Mouse (Mus musculus) hindbrain, embryonic 14.5 days (tissue): Measurements from ENCODE around the gene Plp2. TPM values are rescaled to one million over a fixed set of nuclear protein-coding genes. Genes with fewer than 3 reads are reported as not detected.

Experiments used
- ATAC-seq: fragments of 200-750 bp; cut with Nextera tagmentation; 2 replicates; pipeline ENCODE4 v1.8.0; 2017; ENCODE audit warnings: moderate number of reproducible peaks, mild to moderate bottlenecking, moderate TSS enrichment, moderate library complexity; ENCODE audit not compliant: low FRiP score
- DNase-seq: peaks from one replicate; pipeline ENCODE4 v3.0.0-alpha.2; 2015; ENCODE audit warnings: low spot score
- H3K27ac ChIP-seq: fragments of 300-500 bp; sonication (generic); 2 replicates; pipeline ENCODE4 v1.5.1; 2014; ENCODE audit warnings: mild to moderate bottlenecking, moderate library complexity
- H3K27me3 ChIP-seq: fragments of 300-500 bp; sonication (generic); 2 replicates; pipeline ENCODE4 v1.6.1; 2014; ENCODE audit warnings: mild to moderate bottlenecking, low read length, mixed read lengths; ENCODE audit not compliant: control insufficient read depth, insufficient read depth
- H3K36me3 ChIP-seq: fragments of 300-500 bp; sonication (generic); replicated peaks from 2 replicates; pipeline ENCODE4 v1.6.1; 2014; ENCODE audit not compliant: control insufficient read depth, insufficient read depth
- H3K4me1 ChIP-seq: fragments of 300-500 bp; sonication (generic); replicated peaks from 2 replicates; pipeline ENCODE4 v1.6.1; 2014; ENCODE audit warnings: antibody characterized with exemption, low read length, mixed read lengths; ENCODE audit not compliant: control insufficient read depth, insufficient read depth
- H3K4me2 ChIP-seq: fragments of 300-500 bp; sonication (generic); replicated peaks from 2 replicates; pipeline ENCODE4 v1.6.1; 2014; ENCODE audit warnings: mild to moderate bottlenecking, moderate library complexity
- H3K4me3 ChIP-seq: fragments of 300-500 bp; sonication (generic); replicated peaks from 2 replicates; pipeline ENCODE4 v1.5.1; 2014; ENCODE audit warnings: mild to moderate bottlenecking, low read length
- H3K9ac ChIP-seq: fragments of 300-500 bp; sonication (generic); 2 replicates; pipeline ENCODE4 v1.6.1; 2014
- H3K9me3 ChIP-seq: fragments of 300-500 bp; sonication (generic); 2 replicates; pipeline ENCODE4 v1.6.1; 2016; ENCODE audit warnings: low read length; ENCODE audit not compliant: control insufficient read depth
- WGBS: fragments of 180-500 bp; shearing (Covaris S2); extraction: QIAGEN DNeasy Blood & Tissue Kit; methylation state at CpG from one replicate; pipeline ENCODE4 v1.1.7; 2014; 5-methylcytosine and 5-hydroxymethylcytosine counted together
- polyA plus RNA-seq: library from polyadenylated mRNA; unstranded; fragments of >200 nt; fragmentation: Nextera tagmentation; extraction: Ambion mirVana; gene quantifications from 2 replicates; pipeline ENCODE4 v1.2.1, GENCODE M21; 2014

Gene Plp2
- polyA plus RNA-seq, 1 experiment from 2014 or later, result 23.5 TPM

GRCm38 (mm10) chrX:7680864-7681263, 9.7 kb upstream of the Plp2 start, which contains the start of gene Magix:
Magix (minus strand) TSS chrX:7681251.
- 66% methylated on average over 14 of the region's 14 CpGs for WGBS
- ATAC-seq (no peak), DNase-seq (no peak)
- Histone ChIP-seq H3K4me3 (peak within 1 kb of the TSS; percentile 18), H3K9me3 (no peaks in the 10 kb centered on the region), H3K36me3 (no peaks in the 10 kb centered on the region), H3K27ac (no peak within 1 kb of the TSS), H3K27me3 (no peaks in the 10 kb centered on the region), H3K4me1 (no peaks in the 10 kb centered on the region), H3K4me2 (peak within 1 kb of the TSS; percentile 51), H3K9ac (peak within 1 kb of the TSS; percentile 46; the same call in 1 of the 2 replicates)

- peak overlapping the region; percentile 18 for H3K4me3 ChIP-seq
- no peak overlapping the region for H3K27ac ChIP-seq
- H3K27me3 ChIP-seq, result no peaks in the 10 kb centered on the region
- peak overlapping the region; percentile 51 for H3K4me2 ChIP-seq
- H3K9me3 ChIP-seq, result no peaks in the 10 kb centered on the region
- no peaks in the 10 kb centered on the region for H3K4me1 ChIP-seq
- peak; percentile 40; the same call in 1 of the 2 replicates for ATAC-seq
- 24% methylated on average over 12 of the region's 12 CpGs for WGBS
- H3K36me3 ChIP-seq, result no peaks in the 10 kb centered on the region
- peak overlapping the region; percentile 46; the same call in 1 of the 2 replicates for H3K9ac ChIP-seq
- no peak for DNase-seq
Observed at GRCm38 (mm10) chrX:7680057-7680412, 8.8 kb upstream of the Plp2 start.

GRCm38 (mm10) chrX:7679405-7680056, 8.3 kb upstream of the Plp2 start:
- Histone ChIP-seq H3K4me2 (peak overlapping the region; percentile 51), H3K27me3 (no peaks in the 10 kb centered on the region), H3K9ac (peak overlapping the region; percentile 46; the same call in 1 of the 2 replicates), H3K4me3 (peak overlapping the region; percentile 18), H3K9me3 (no peaks in the 10 kb centered on the region), H3K4me1 (no peaks in the 10 kb centered on the region), H3K36me3 (no peaks in the 10 kb centered on the region), H3K27ac (no peak overlapping the region)
- peak; percentile 85 for DNase-seq
- ATAC-seq, result peak; percentile 88
- WGBS, result 22% methylated on average over 26 of the region's 27 CpGs

- H3K9me3 ChIP-seq, result no peaks in the 10 kb centered on the region
- H3K9ac ChIP-seq, result no peak overlapping the region
- no peak overlapping the region for H3K27ac ChIP-seq
- H3K27me3 ChIP-seq, result no peaks in the 10 kb centered on the region
- H3K4me3 ChIP-seq, result no peak overlapping the region
- DNase-seq (no peak), ATAC-seq (no peak)
- H3K4me1 ChIP-seq, result no peaks in the 10 kb centered on the region
- no peaks in the 10 kb centered on the region for H3K36me3 ChIP-seq
- 36% methylated on average over 3 of the region's 3 CpGs for WGBS
- no peak overlapping the region for H3K4me2 ChIP-seq
Observed at GRCm38 (mm10) chrX:7678986-7679385, 7.8 kb upstream of the Plp2 start.

GRCm38 (mm10) chrX:7675001-7675380, 3.8 kb upstream of the Plp2 start:
- ATAC-seq (no peak), DNase-seq (no peak)
- H3K9me3 ChIP-seq, result no peaks in the 10 kb centered on the region
- no peaks in the 10 kb centered on the region for H3K4me1 ChIP-seq
- H3K36me3 ChIP-seq, result no peaks in the 10 kb centered on the region
- H3K4me3 ChIP-seq, result peak overlapping the region; percentile 13; the same call in 1 of the 2 replicates
- H3K27me3 ChIP-seq, result no peaks in the 10 kb centered on the region
- H3K27ac ChIP-seq, result no peak overlapping the region
- H3K9ac ChIP-seq, result 0 out of 2 replicates have a peak overlapping the region, but pooled peaks have one; percentile 16
- H3K4me2 ChIP-seq, result peak overlapping the region; percentile 46
- WGBS, result 44% methylated on average over 10 of the region's 10 CpGs

GRCm38 (mm10) chrX:7674284-7675000, 3.3 kb upstream of the Plp2 start:
- Histone ChIP-seq H3K27ac (no peak overlapping the region), H3K4me2 (peak overlapping the region; percentile 46), H3K4me3 (peak overlapping the region; percentile 13), H3K9ac (0 out of 2 replicates have a peak overlapping the region, but pooled peaks have one; percentile 16), H3K9me3 (no peaks in the 10 kb centered on the region), H3K36me3 (no peaks in the 10 kb centered on the region), H3K27me3 (no peaks in the 10 kb centered on the region), H3K4me1 (no peaks in the 10 kb centered on the region)
- 35% methylated on average over 27 of the region's 28 CpGs for WGBS
- ATAC-seq (0 out of 2 replicates have a peak, but pooled peaks have one; percentile 26), DNase-seq (no peak)

GRCm38 (mm10) chrX:7673578-7674281, 2.5 kb upstream of the Plp2 start:
- 49% methylated on average over 12 of the region's 12 CpGs for WGBS
- Histone ChIP-seq H3K4me1 (no peaks in the 10 kb centered on the region), H3K9me3 (no peaks in the 10 kb centered on the region), H3K9ac (no peak overlapping the region), H3K27ac (no peak overlapping the region), H3K4me2 (peak overlapping the region; percentile 46; the same call in 1 of the 2 replicates), H3K4me3 (no peak overlapping the region), H3K36me3 (no peaks in the 10 kb centered on the region), H3K27me3 (no peaks in the 10 kb centered on the region)
- ATAC-seq, result no peak
- DNase-seq, result no peak

- Histone ChIP-seq H3K4me3 (no peak overlapping the region), H3K4me1 (no peaks in the 10 kb centered on the region), H3K9ac (no peak overlapping the region), H3K27me3 (no peaks in the 10 kb centered on the region), H3K27ac (no peak overlapping the region), H3K36me3 (no peaks in the 10 kb centered on the region), H3K9me3 (no peaks in the 10 kb centered on the region), H3K4me2 (no peak overlapping the region)
- ATAC-seq (no peak), DNase-seq (no peak)
- WGBS, result 54% methylated on average over 6 of the region's 6 CpGs
Observed at GRCm38 (mm10) chrX:7672739-7673138, 1.5 kb upstream of the Plp2 start.

- H3K4me3 ChIP-seq, result peak overlapping the region; percentile 27
- no peak overlapping the region for H3K9ac ChIP-seq
- H3K27me3 ChIP-seq, result no peaks in the 10 kb centered on the region
- H3K27ac ChIP-seq, result no peak overlapping the region
- no peaks in the 10 kb centered on the region for H3K36me3 ChIP-seq
- no peak for DNase-seq
- peak; percentile 66 for ATAC-seq
- H3K9me3 ChIP-seq, result no peaks in the 10 kb centered on the region
- no peaks in the 10 kb centered on the region for H3K4me1 ChIP-seq
- peak overlapping the region; percentile 47 for H3K4me2 ChIP-seq
- 24% methylated on average over 17 of the region's 19 CpGs for WGBS
Observed at GRCm38 (mm10) chrX:7670390-7670881, 754 bp downstream of the Plp2 start.
